Mouse (Mus musculus) liver, postnatal 0 days (tissue): ENCODE data around the gene Olfr910. TPM values are rescaled to one million over a fixed set of nuclear protein-coding genes. Genes with fewer than 3 reads are reported as not detected.

Experiments used
- ATAC-seq: fragments of 200-750 bp; cut with Nextera tagmentation; 2 replicates; pipeline ENCODE4 v1.8.0; 2017; ENCODE audit warnings: mild to moderate bottlenecking, moderate library complexity
- DNase-seq: peaks from one replicate; pipeline ENCODE4 v3.0.0-alpha.2; 2016
- H3K27ac ChIP-seq: fragments of 300-500 bp; sonication (generic); 2 replicates; pipeline ENCODE4 v1.5.1; 2014; ENCODE audit warnings: antibody characterized with exemption, moderate library complexity, mild to moderate bottlenecking, low read depth
- H3K27me3 ChIP-seq: fragments of 300-500 bp; sonication (generic); 2 replicates; pipeline ENCODE4 v1.6.1; 2014; ENCODE audit warnings: low read length, control low read depth, mixed read lengths; ENCODE audit not compliant: insufficient read depth
- H3K36me3 ChIP-seq: fragments of 300-500 bp; sonication (generic); replicated peaks from 2 replicates; pipeline ENCODE4 v1.6.1; 2014; ENCODE audit warnings: mild to moderate bottlenecking, control low read depth, low read length, moderate library complexity, mixed read lengths; ENCODE audit not compliant: insufficient read depth
- H3K4me1 ChIP-seq: fragments of 300-500 bp; sonication (generic); 2 replicates; pipeline ENCODE4 v1.6.1; 2014; ENCODE audit warnings: antibody characterized with exemption, mild to moderate bottlenecking, control low read depth; ENCODE audit not compliant: insufficient read depth
- H3K4me2 ChIP-seq: fragments of 300-500 bp; sonication (generic); 2 replicates; pipeline ENCODE4 v1.6.1; 2014; ENCODE audit warnings: low read depth, mild to moderate bottlenecking, low read length, moderate library complexity, mixed read lengths
- H3K4me3 ChIP-seq: fragments of 300-500 bp; sonication (generic); 2 replicates; pipeline ENCODE4 v1.5.1; 2014; ENCODE audit warnings: low read depth, low read length
- H3K9ac ChIP-seq: fragments of 300-500 bp; sonication (generic); replicated peaks from 2 replicates; pipeline ENCODE4 v1.6.1; 2014; ENCODE audit warnings: mild to moderate bottlenecking, moderate library complexity
- H3K9me3 ChIP-seq: fragments of 300-500 bp; sonication (generic); 2 replicates; pipeline ENCODE4 v1.6.1; 2016; ENCODE audit warnings: mild to moderate bottlenecking, control low read depth, low read length, mixed read lengths
- CTCF ChIP-seq: sonication (generic); IDR thresholded peaks from 2 replicates; pipeline ENCODE4 v1.5.1; 2016; ENCODE audit warnings: antibody characterized with exemption, low read depth
- EP300 ChIP-seq: IDR thresholded peaks from 2 replicates; pipeline ENCODE4 v1.6.1; 2016; ENCODE audit warnings: antibody characterized with exemption, low read depth, mild to moderate bottlenecking
- WGBS: fragments of 180-500 bp; shearing (Covaris S2); extraction: QIAGEN DNeasy Blood & Tissue Kit; methylation state at CpG from one replicate; pipeline ENCODE4 v1.1.7; 2014; ENCODE audit not compliant: insufficient replicate concordance; 5-methylcytosine and 5-hydroxymethylcytosine counted together
- polyA plus RNA-seq: library from polyadenylated mRNA; unstranded; fragments of >200 nt; fragmentation: Nextera tagmentation; extraction: Ambion mirVana; gene quantifications from 2 replicates; pipeline ENCODE4 v1.2.1, GENCODE M21; 2015

Gene Olfr910
- polyA plus RNA-seq, result not detected in 2 replicates

GRCm38 (mm10) chr9:38537549-38537948, at the start of gene Olfr910:
Gene Olfr910 (plus strand): TSS chr9:38537849.
- no peaks in the 10 kb centered on the region for H3K4me1 ChIP-seq
- H3K4me3 ChIP-seq, result no peak within 1 kb of the TSS
- H3K36me3 ChIP-seq, result no peaks in the 10 kb centered on the region
- TF ChIP-seq EP300 (no peak), CTCF (no peak)
- DNase-seq (no peak), ATAC-seq (no peak)
- no peaks in the 10 kb centered on the region for H3K9me3 ChIP-seq
- no peak within 1 kb of the TSS for H3K9ac ChIP-seq
- WGBS, result 72% methylated on average over 2 of the region's 2 CpGs
- H3K27ac ChIP-seq, result no peak within 1 kb of the TSS
- no peaks in the 10 kb centered on the region for H3K27me3 ChIP-seq
- H3K4me2 ChIP-seq, result no peak within 1 kb of the TSS

DNA sequence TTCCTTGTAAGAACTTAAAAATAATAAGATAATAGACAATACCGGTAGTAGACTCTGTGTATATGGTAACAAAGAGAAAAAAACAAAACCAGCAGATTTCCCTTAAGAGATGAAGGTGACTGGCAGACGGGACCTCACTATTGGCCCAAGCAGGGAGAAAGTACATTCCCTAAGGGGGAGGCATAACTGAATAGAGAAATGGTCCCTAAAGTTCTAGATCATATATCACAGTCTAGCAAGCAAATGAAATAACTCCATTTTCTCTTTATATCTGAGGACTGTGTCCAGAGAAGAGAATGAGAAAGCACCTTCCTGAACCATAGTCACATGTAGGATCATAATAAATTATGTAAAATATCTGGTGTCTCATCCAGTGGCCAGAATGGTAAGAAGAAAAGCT, 42.1 kb upstream of the Olfr910 start, which contains the start of gene Olfr907:
Gene Olfr907, plus strand, starts transcription at position 301 of the 400 bp plus-strand sequence.
- Histone ChIP-seq H3K27ac (no peak within 1 kb of the TSS), H3K36me3 (no peaks in the 10 kb centered on the region), H3K9me3 (no peaks in the 10 kb centered on the region), H3K9ac (no peak within 1 kb of the TSS), H3K4me2 (no peak within 1 kb of the TSS), H3K27me3 (no peaks in the 10 kb centered on the region), H3K4me1 (no peaks in the 10 kb centered on the region), H3K4me3 (no peak within 1 kb of the TSS)
- ATAC-seq (no peak), DNase-seq (no peak)
- TF ChIP-seq CTCF, result no peak
- no peak for TF ChIP-seq EP300
- 74% methylated on average over 2 of the region's 2 CpGs for WGBS

DNA sequence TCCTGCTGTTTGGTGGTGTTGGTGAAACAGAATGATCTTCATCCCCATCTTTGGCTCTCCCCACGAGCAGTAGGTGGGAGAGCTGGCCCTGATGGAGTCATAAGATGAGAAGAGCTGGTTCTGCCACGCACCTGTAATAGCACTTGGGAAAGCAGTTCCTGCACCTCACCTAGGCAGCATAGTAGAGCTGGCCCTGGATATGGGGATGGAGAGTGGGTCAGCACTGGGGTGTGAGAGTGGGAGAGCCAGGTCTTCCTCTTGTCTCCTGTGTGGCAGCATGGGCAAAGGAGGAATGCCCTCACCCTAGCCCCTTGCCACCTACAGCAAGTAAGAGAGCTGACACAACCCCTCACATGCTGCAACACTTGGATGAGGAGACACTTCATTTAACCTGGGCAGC, 25.3 kb upstream of the Olfr910 start:
- no peak overlapping the region for H3K27ac ChIP-seq
- H3K4me1 ChIP-seq, result no peaks in the 10 kb centered on the region
- H3K36me3 ChIP-seq, result no peaks in the 10 kb centered on the region
- TF ChIP-seq CTCF (no peak), EP300 (no peak)
- 61% methylated on average over 2 of the region's 2 CpGs for WGBS
- no peaks in the 10 kb centered on the region for H3K27me3 ChIP-seq
- no peak overlapping the region for H3K9ac ChIP-seq
- ATAC-seq, result no peak
- H3K4me3 ChIP-seq, result no peak overlapping the region
- DNase-seq, result no peak
- H3K9me3 ChIP-seq, result no peaks in the 10 kb centered on the region
- H3K4me2 ChIP-seq, result no peak overlapping the region

GRCm38 (mm10) chr9:38521280-38521679, 16.4 kb upstream of the Olfr910 start, which contains the start of gene Olfr911-ps1:
Gene Olfr911-ps1 (plus strand): TSS chr9:38521580.
- no peak within 1 kb of the TSS for H3K4me3 ChIP-seq
- H3K4me2 ChIP-seq, result no peak within 1 kb of the TSS
- no peaks in the 10 kb centered on the region for H3K4me1 ChIP-seq
- no peak for ATAC-seq
- H3K36me3 ChIP-seq, result no peaks in the 10 kb centered on the region
- H3K9me3 ChIP-seq, result no peaks in the 10 kb centered on the region
- H3K27me3 ChIP-seq, result no peaks in the 10 kb centered on the region
- H3K9ac ChIP-seq, result no peak within 1 kb of the TSS
- TF ChIP-seq EP300 (no peak), CTCF (no peak)
- WGBS, result 53% methylated on average over 1 of the region's 1 CpGs
- no peak within 1 kb of the TSS for H3K27ac ChIP-seq
- DNase-seq, result no peak

DNA sequence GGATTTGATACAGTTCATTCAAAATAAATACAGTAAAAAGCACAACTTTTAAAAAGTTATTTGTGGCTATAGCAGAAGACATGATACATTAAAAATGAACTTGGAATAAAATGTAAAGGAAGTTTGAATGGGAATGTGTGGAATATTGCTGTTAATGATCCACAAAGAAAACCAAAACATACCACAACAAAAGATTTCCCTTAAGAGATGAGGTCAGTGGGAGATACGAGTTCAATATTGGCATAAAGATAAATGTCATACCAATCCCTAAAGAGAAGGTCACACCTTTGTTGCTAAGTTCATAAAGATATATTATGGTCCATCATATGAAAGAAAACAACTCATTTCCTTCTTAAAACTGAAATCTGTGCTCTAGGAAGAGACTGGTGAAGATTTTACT, 42.2 kb downstream of the Olfr910 start, which contains the start of gene Olfr912:
Gene Olfr912, plus strand, starts transcription at position 301 of the 400 bp plus-strand sequence.
- H3K9me3 ChIP-seq, result no peaks in the 10 kb centered on the region
- TF ChIP-seq EP300 (no peak), CTCF (no peak)
- DNase-seq, result no peak
- no peak within 1 kb of the TSS for H3K27ac ChIP-seq
- no peak within 1 kb of the TSS for H3K9ac ChIP-seq
- no peak within 1 kb of the TSS for H3K4me3 ChIP-seq
- H3K4me2 ChIP-seq, result no peak within 1 kb of the TSS
- no peaks in the 10 kb centered on the region for H3K4me1 ChIP-seq
- ATAC-seq, result no peak
- 70% methylated on average over 1 of the region's 1 CpGs for WGBS
- H3K27me3 ChIP-seq, result no peaks in the 10 kb centered on the region
- no peaks in the 10 kb centered on the region for H3K36me3 ChIP-seq

Other genes with a start within 250 kb of the Olfr910 start
- gene Olfr896-ps1, start 246.7 kb upstream of the Olfr910 start, polyA plus RNA-seq, result not detected in 2 replicates
- not detected in 2 replicates for gene Olfr25, start 208.8 kb upstream of the Olfr910 start, polyA plus RNA-seq
- not detected in 2 replicates for gene Olfr898, start 189.4 kb upstream of the Olfr910 start, polyA plus RNA-seq
- gene Olfr250, start 171.0 kb upstream of the Olfr910 start, polyA plus RNA-seq, result not detected in 2 replicates
- not detected in 2 replicates for gene Olfr251, start 160.8 kb upstream of the Olfr910 start, polyA plus RNA-seq
- not detected in 2 replicates for gene Olfr147, start 136.2 kb upstream of the Olfr910 start, polyA plus RNA-seq
- gene Olfr901, start 108.4 kb upstream of the Olfr910 start, polyA plus RNA-seq, result not detected in 2 replicates
- gene Olfr902, start 90.2 kb upstream of the Olfr910 start, polyA plus RNA-seq, result not detected in 2 replicates
- not detected in 2 replicates for gene Olfr904, start 74.7 kb upstream of the Olfr910 start, polyA plus RNA-seq
- not detected in 2 replicates for gene Olfr905, start 66.7 kb upstream of the Olfr910 start, polyA plus RNA-seq
- not detected in 2 replicates for gene Olfr906, start 50.8 kb upstream of the Olfr910 start, polyA plus RNA-seq
- not detected in 2 replicates for gene Olfr907, start 42.0 kb upstream of the Olfr910 start, polyA plus RNA-seq
- not detected in 2 replicates for gene Olfr911-ps1, start 16.3 kb upstream of the Olfr910 start, polyA plus RNA-seq
- gene Olfr912, start 42.3 kb downstream of the Olfr910 start, polyA plus RNA-seq, result not detected in 2 replicates
- not detected in 2 replicates for gene Olfr913, start 54.9 kb downstream of the Olfr910 start, polyA plus RNA-seq
- gene Olfr914, start 67.3 kb downstream of the Olfr910 start, polyA plus RNA-seq, result not detected in 2 replicates
- not detected in 2 replicates for gene Olfr916, start 122.0 kb downstream of the Olfr910 start, polyA plus RNA-seq
- not detected in 2 replicates for gene Olfr917, start 128.0 kb downstream of the Olfr910 start, polyA plus RNA-seq
- not detected in 2 replicates for gene Olfr918, start 136.8 kb downstream of the Olfr910 start, polyA plus RNA-seq
- gene Olfr919, start 165.8 kb downstream of the Olfr910 start, polyA plus RNA-seq, result not detected in 2 replicates
- gene Vwa5a, start 180.4 kb downstream of the Olfr910 start, polyA plus RNA-seq, result 6.1 and 8.0 TPM in 2 replicates
- gene Olfr920, start 214.4 kb downstream of the Olfr910 start, polyA plus RNA-seq, result 0.05 TPM in 2 replicates
- gene Olfr921, start 235.2 kb downstream of the Olfr910 start, polyA plus RNA-seq, result not detected in 2 replicates